11 mouse cellular contexts compared by ENCODE assay signal in genomic region chr2:62460231-62460710, GRCm38 (mm10). TPM values are rescaled to one million over a fixed set of nuclear protein-coding genes. Genes with fewer than 3 reads are reported as not detected.
DNase-seq lines count a peak whose midpoint lies in the region; ATAC-seq and TF ChIP-seq lines count a peak whose summit lies in the region.
"Had no signal": no experiment of that assay in that cellular context is flagged by ENCODE, and none has a peak within 500 bp of the region (broad histone marks: within the 10 kb centered on the region; RNA-seq: fewer than 3 reads in every experiment).

No protein-coding gene starts in this region.

- no peak overlapping the region for H3K9ac ChIP-seq in forebrain, embryonic 11.5 days (ENCODE audit: low read length)
- H3K9ac ChIP-seq in hindbrain, embryonic 14.5 days, result no peak overlapping the region

- no peak overlapping the region for H3K4me2 ChIP-seq in forebrain, embryonic 11.5 days (ENCODE audit: low read depth, low read length, severe bottlenecking)
- no peak overlapping the region for H3K4me2 ChIP-seq in hindbrain, embryonic 14.5 days (replicated peaks)

- WGBS in forebrain, embryonic 11.5 days, result 79% methylated on average over 7 of the region's 7 CpGs
- WGBS in forebrain, embryonic 10.5 days, result 89% methylated on average over 7 of the region's 7 CpGs
- WGBS in hindbrain, embryonic 14.5 days, result 81% methylated on average over 7 of the region's 7 CpGs

- ATAC-seq in forebrain, embryonic 11.5 days (replicated peaks; ENCODE audit: low FRiP score), result 0 out of 2 replicates have a peak, but pooled peaks have one; percentile 19
- ATAC-seq in megakaryocyte-erythroid progenitor cell, adult 5-6 weeks (replicated peaks; ENCODE audit: low FRiP score, low TSS enrichment, poor library complexity, severe bottlenecking), result peak; percentile 62
- ATAC-seq in hindbrain, embryonic 14.5 days (ENCODE audit: low FRiP score), result no peak; the same call in 1 of the 2 replicates

- H3K4me1 ChIP-seq in forebrain, embryonic 11.5 days (replicated peaks; ENCODE audit: control insufficient read depth, insufficient read depth, low read length), result no peaks in the 10 kb centered on the region
- H3K4me1 ChIP-seq in forebrain, embryonic 10.5 days, result peaks cover 4% of the 10 kb centered on the region; the same call in 1 of the 2 replicates
- H3K4me1 ChIP-seq in hindbrain, embryonic 14.5 days (replicated peaks; ENCODE audit: control insufficient read depth, insufficient read depth, low read length), result no peaks in the 10 kb centered on the region

- H3K27me3 ChIP-seq in forebrain, embryonic 11.5 days (ENCODE audit: control insufficient read depth, insufficient read depth, low read length), result no peaks in the 10 kb centered on the region
- H3K27me3 ChIP-seq in forebrain, embryonic 10.5 days (ENCODE audit: poor library complexity, severe bottlenecking), result no peaks in the 10 kb centered on the region
- H3K27me3 ChIP-seq in hindbrain, embryonic 14.5 days (ENCODE audit: control insufficient read depth, insufficient read depth, low read length), result no peaks in the 10 kb centered on the region

- H3K27ac ChIP-seq in forebrain, embryonic 11.5 days (ENCODE audit: low read depth, low read length), result no peak overlapping the region
- H3K27ac ChIP-seq in forebrain, embryonic 10.5 days, result no peak overlapping the region
- peak overlapping the region; percentile 68 for H3K27ac ChIP-seq in left cerebral cortex, adult 2 months
- H3K27ac ChIP-seq in hindbrain, embryonic 14.5 days, result no peak overlapping the region

- intact Hi-C loops in left cerebral cortex, adult 2 months (cut with DNase I), result loop anchor here (2.0 kb wide), 1 partner anchor 473 kb away; no protein-coding TSS in a partner anchor
- intact Hi-C loops in left cerebral cortex, postnatal 4 days (cut with DNase I), result loop anchor here (5.0 kb wide), 1 partner anchor 808 kb away; no protein-coding TSS in a partner anchor

- no peak for DNase-seq in forebrain, embryonic 11.5 days (ENCODE audit: low spot score)
- DNase-seq in forebrain, embryonic 10.5 days (ENCODE audit: extremely low spot score, low spot score), result no peak
- no peak for DNase-seq in left cerebral cortex, adult 2 months (ENCODE audit: extremely low spot score in 1 of 2, low spot score in 2 of 2)
- DNase-seq in left cerebral cortex, postnatal 4 days, result no peak
- peak; percentile 80 for DNase-seq in brain, embryonic 14.5 days (ENCODE audit: low read depth)
- DNase-seq in hindbrain, embryonic 14.5 days (ENCODE audit: low spot score), result no peak
- DNase-seq in adrenal gland, adult 2 months, result no peak
- DNase-seq: gastrocnemius, postnatal 36 days; liver had no signal

- TF ChIP-seq POLR2A in brain, embryonic 14.5 days (IDR thresholded peaks at IDR 0.05; ENCODE audit: borderline replicate concordance, extremely low read depth, insufficient read depth, insufficient read length, poor library complexity, severe bottlenecking), result no peak

- TF ChIP-seq CTCF in left cerebral cortex, adult 2 months (IDR thresholded peaks at IDR 0.05), result no peak
- TF ChIP-seq CTCF in brain, embryonic 14.5 days (IDR thresholded peaks at IDR 0.05; ENCODE audit: borderline replicate concordance, extremely low read depth, insufficient read depth, insufficient read length), result no peak

- H3K36me3 ChIP-seq in forebrain, embryonic 11.5 days (ENCODE audit: control insufficient read depth, insufficient read depth, low read length), result no peaks in the 10 kb centered on the region
- H3K36me3 ChIP-seq in forebrain, embryonic 10.5 days (replicated peaks), result no peaks in the 10 kb centered on the region
- H3K36me3 ChIP-seq in hindbrain, embryonic 14.5 days (replicated peaks; ENCODE audit: control insufficient read depth, insufficient read depth), result no peaks in the 10 kb centered on the region

- H3K4me3 ChIP-seq in forebrain, embryonic 11.5 days (ENCODE audit: low read depth, low read length), result no peak overlapping the region
- no peak overlapping the region for H3K4me3 ChIP-seq in forebrain, embryonic 10.5 days
- no peak overlapping the region for H3K4me3 ChIP-seq in left cerebral cortex, adult 2 months
- H3K4me3 ChIP-seq in hindbrain, embryonic 14.5 days (replicated peaks; ENCODE audit: low read length), result no peak overlapping the region

- H3K9me3 ChIP-seq in forebrain, embryonic 11.5 days (ENCODE audit: control insufficient read depth, low read length), result no peaks in the 10 kb centered on the region
- no peaks in the 10 kb centered on the region for H3K9me3 ChIP-seq in forebrain, embryonic 10.5 days
- no peaks in the 10 kb centered on the region for H3K9me3 ChIP-seq in hindbrain, embryonic 14.5 days (ENCODE audit: control insufficient read depth, low read length)

RNA-seq across cellular contexts. Expression of gene Gcg, which starts 23.2 kb away (rescaled TPM):
- not detected in 2 replicates for polyA plus RNA-seq in forebrain, embryonic 11.5 days (2014; fragmentation: Nextera tagmentation; extraction: Ambion mirVana)
- not detected in 2 replicates for polyA plus RNA-seq in forebrain, embryonic 10.5 days (2016; fragmentation: Nextera tagmentation; extraction: Ambion mirVana)
- under 1 TPM in 1 of 2 experiments, not detected in 1; 0.50 TPM for total RNA-seq in left cerebral cortex, adult 2 months (2021)
- total RNA-seq in left cerebral cortex, postnatal 4 days (2021), result 1 to 10 TPM in 1 of 2 experiments, under 1 TPM in 1; 0.84 to 1.1 TPM
- 1.0 and 2.1 TPM in 2 replicates for polyA plus RNA-seq in brain, embryonic 14.5 days (2012; rRNA removed)
- total RNA-seq in megakaryocyte-erythroid progenitor cell, adult 5-6 weeks (2014; fragmentation: Nextera tagmentation), result not detected in 2 replicates
- not detected in 2 replicates for total RNA-seq in megakaryocyte-erythroid progenitor cell, adult 5-6 weeks (2017)
- 0.67 TPM in 1 of 2 replicates, not detected in the other for polyA plus RNA-seq in hindbrain, embryonic 14.5 days (2014; fragmentation: Nextera tagmentation; extraction: Ambion mirVana)
- not detected for total RNA-seq in adrenal gland, adult 2 months (2021)
- polyA plus RNA-seq in adrenal gland, adult 2 months (2012; rRNA removed), result not detected in 2 replicates
- total RNA-seq: adrenal gland, adult 18-20 months; gastrocnemius, postnatal 36 days had no signal

RNA-seq across cellular contexts. Expression of gene Dpp4, which starts 48.2 kb away (rescaled TPM):
- 0.57 and 0.69 TPM in 2 replicates for polyA plus RNA-seq in forebrain, embryonic 11.5 days (2014; fragmentation: Nextera tagmentation; extraction: Ambion mirVana)
- 0.25 and 0.42 TPM in 2 replicates for polyA plus RNA-seq in forebrain, embryonic 10.5 days (2016; fragmentation: Nextera tagmentation; extraction: Ambion mirVana)
- 1 to 10 TPM; 1.4 to 4.6 TPM for total RNA-seq in left cerebral cortex, adult 2 months (2021)
- 1 to 10 TPM; 2.4 to 3.7 TPM for total RNA-seq in left cerebral cortex, postnatal 4 days (2021)
- polyA plus RNA-seq in brain, embryonic 14.5 days (2012; rRNA removed), result 1.1 and 1.6 TPM in 2 replicates
- 7.2 and 9.5 TPM in 2 replicates for total RNA-seq in megakaryocyte-erythroid progenitor cell, adult 5-6 weeks (2014; fragmentation: Nextera tagmentation)
- total RNA-seq in megakaryocyte-erythroid progenitor cell, adult 5-6 weeks (2017), result 14.4 and 15.5 TPM in 2 replicates
- 1.1 and 1.4 TPM in 2 replicates for polyA plus RNA-seq in hindbrain, embryonic 14.5 days (2014; fragmentation: Nextera tagmentation; extraction: Ambion mirVana)
- 1 to 10 TPM; 3.1 to 3.5 TPM for total RNA-seq in adrenal gland, adult 2 months (2021)
- polyA plus RNA-seq in adrenal gland, adult 2 months (2012; rRNA removed), result 0.31 and 0.35 TPM in 2 replicates
